Mouse (Mus musculus) heart, embryonic 14.5 days (tissue): ENCODE results near the gene Itih5. TPM values are rescaled to one million over a fixed set of nuclear protein-coding genes. Genes with fewer than 3 reads are reported as not detected.
A peak's percentile ranks its signal among the peaks of the same experiment; 100 is the strongest.

ENCODE experiments used
- ATAC-seq: fragments of 200-750 bp; cut with Nextera tagmentation; 2 replicates; pipeline ENCODE4 v1.8.0; 2017; ENCODE audit warnings: low read depth, moderate TSS enrichment; ENCODE audit not compliant: insufficient number of reproducible peaks, insufficient read depth, low FRiP score
- H3K27ac ChIP-seq, 2 experiments: fragments of 200-500 bp in 1 of 2; fragments of 300-500 bp in 1 of 2; sonication (generic) in 1 of 2; replicated peaks in 1 of 2; 2 replicates each; pipeline ENCODE4 v1.5.1; 2012 to 2014; ENCODE audit warnings: low read depth in 2 of 2, low read length in 2 of 2, control low read depth in 1 of 2, mild to moderate bottlenecking in 1 of 2, mixed read lengths in 1 of 2; ENCODE audit not compliant: control insufficient read depth in 1 of 2, insufficient read depth in 1 of 2
- H3K27me3 ChIP-seq: fragments of 300-500 bp; sonication (generic); 2 replicates; pipeline ENCODE4 v1.6.1; 2014; ENCODE audit warnings: mild to moderate bottlenecking, low read length, control low read depth; ENCODE audit not compliant: control insufficient read depth, insufficient read depth
- H3K36me3 ChIP-seq: fragments of 300-500 bp; sonication (generic); 2 replicates; pipeline ENCODE4 v1.6.1; 2014; ENCODE audit warnings: mild to moderate bottlenecking, control low read depth, low read length, mixed read lengths; ENCODE audit not compliant: control insufficient read depth, insufficient read depth
- H3K4me1 ChIP-seq, 2 experiments: fragments of 200-500 bp in 1 of 2; fragments of 300-500 bp in 1 of 2; sonication (generic) in 1 of 2; 2 replicates each; pipeline ENCODE4 v1.6.1; 2012 to 2014; ENCODE audit warnings: low read length in 2 of 2, control low read depth in 1 of 2, mixed read lengths in 1 of 2; ENCODE audit not compliant: control insufficient read depth in 2 of 2, insufficient read depth in 2 of 2
- H3K4me2 ChIP-seq: fragments of 300-500 bp; sonication (generic); 2 replicates; pipeline ENCODE4 v1.6.1; 2014; ENCODE audit warnings: mild to moderate bottlenecking, low read length
- H3K4me3 ChIP-seq, 2 experiments: fragments of 200-500 bp in 1 of 2; fragments of 300-500 bp in 1 of 2; sonication (generic) in 1 of 2; 2 replicates each; pipeline ENCODE4 v1.5.1; 2012 to 2014; ENCODE audit warnings: low read length in 2 of 2, mild to moderate bottlenecking in 2 of 2, control low read depth in 1 of 2, low read depth in 1 of 2, moderate library complexity in 1 of 2; ENCODE audit not compliant: control insufficient read depth in 1 of 2, insufficient read depth in 1 of 2
- H3K9ac ChIP-seq: fragments of 300-500 bp; sonication (generic); 2 replicates; pipeline ENCODE4 v1.6.1; 2014; ENCODE audit warnings: mild to moderate bottlenecking, low read length
- H3K9me3 ChIP-seq: fragments of 300-500 bp; sonication (generic); 2 replicates; pipeline ENCODE4 v1.6.1; 2016; ENCODE audit warnings: low read length, control low read depth; ENCODE audit not compliant: control insufficient read depth
- WGBS: fragments of 180-500 bp; shearing (Covaris S2); extraction: QIAGEN DNeasy Blood & Tissue Kit; methylation state at CpG from one replicate; pipeline ENCODE4 v1.1.7; 2014; 5-methylcytosine and 5-hydroxymethylcytosine counted together
- polyA plus RNA-seq: library from polyadenylated mRNA; unstranded; fragments of >200 nt; fragmentation: Nextera tagmentation; extraction: Ambion mirVana; gene quantifications from 2 replicates; pipeline ENCODE4 v1.2.1, GENCODE M21; 2014

The Itih5 gene
- polyA plus RNA-seq, 1 experiment from 2014 or later = 6.1 TPM

GRCm38 (mm10) chr2:10293556-10294206 lies 140.3 kb downstream of the Itih5 start:
- no peaks in the 10 kb centered on the region for H3K9me3 ChIP-seq
- H3K4me3 ChIP-seq = no peak overlapping the region
- WGBS = 53% methylated on average over 10 of the region's 10 CpGs
- H3K4me2 ChIP-seq = no peak overlapping the region
- H3K36me3 ChIP-seq = no peaks in the 10 kb centered on the region
- no peak for ATAC-seq
- H3K9ac ChIP-seq = no peak overlapping the region
- H3K27me3 ChIP-seq = no peaks in the 10 kb centered on the region; the same call in 1 of the 2 replicates
- H3K27ac ChIP-seq = no peak overlapping the region
- peaks cover 0 to 4% of the 10 kb centered on the region in 2 experiments; a peak in 1 of 4 replicates for H3K4me1 ChIP-seq

- Histone ChIP-seq H3K4me2 (peak overlapping the region; percentile 32), H3K27me3 (no peaks in the 10 kb centered on the region), H3K4me3 (no peak overlapping the region), H3K9ac (no peak overlapping the region), H3K36me3 (no peaks in the 10 kb centered on the region), H3K9me3 (no peaks in the 10 kb centered on the region), H3K27ac (no peak overlapping the region), H3K4me1 (peaks cover 3 to 4% of the 10 kb centered on the region in 2 experiments; a peak in 2 of 4 replicates)
- no peak for ATAC-seq
- WGBS = 9% methylated on average over 11 of the region's 11 CpGs
Measured at GRCm38 (mm10) chr2:10295908-10296307, 142.5 kb downstream of the Itih5 start.

GRCm38 (mm10) chr2:10300244-10300643 lies 146.9 kb downstream of the Itih5 start:
- no peak for ATAC-seq
- H3K4me3 ChIP-seq = no peak overlapping the region
- no peaks in the 10 kb centered on the region for H3K36me3 ChIP-seq
- no peak overlapping the region for H3K4me2 ChIP-seq
- peaks cover 4% of the 10 kb centered on the region in 2 experiments; a peak in 2 of 4 replicates for H3K4me1 ChIP-seq
- WGBS = 58% methylated on average over 7 of the region's 7 CpGs
- no peaks in the 10 kb centered on the region for H3K27me3 ChIP-seq
- H3K27ac ChIP-seq = no peak overlapping the region
- H3K9ac ChIP-seq = no peak overlapping the region
- H3K9me3 ChIP-seq = no peaks in the 10 kb centered on the region

GRCm38 (mm10) chr2:10300771-10301170 lies 147.4 kb downstream of the Itih5 start:
- no peak overlapping the region for H3K27ac ChIP-seq
- H3K4me3 ChIP-seq = no peak overlapping the region
- peak; percentile 39; the same call in 1 of the 2 replicates for ATAC-seq
- no peaks in the 10 kb centered on the region for H3K9me3 ChIP-seq
- H3K4me1 ChIP-seq = peaks cover 4% of the 10 kb centered on the region in 2 experiments; a peak in 2 of 4 replicates
- no peaks in the 10 kb centered on the region for H3K36me3 ChIP-seq
- peak overlapping the region; percentile 46 for H3K4me2 ChIP-seq
- WGBS = 37% methylated on average over 10 of the region's 10 CpGs
- H3K27me3 ChIP-seq = no peaks in the 10 kb centered on the region
- H3K9ac ChIP-seq = no peak overlapping the region

DNA sequence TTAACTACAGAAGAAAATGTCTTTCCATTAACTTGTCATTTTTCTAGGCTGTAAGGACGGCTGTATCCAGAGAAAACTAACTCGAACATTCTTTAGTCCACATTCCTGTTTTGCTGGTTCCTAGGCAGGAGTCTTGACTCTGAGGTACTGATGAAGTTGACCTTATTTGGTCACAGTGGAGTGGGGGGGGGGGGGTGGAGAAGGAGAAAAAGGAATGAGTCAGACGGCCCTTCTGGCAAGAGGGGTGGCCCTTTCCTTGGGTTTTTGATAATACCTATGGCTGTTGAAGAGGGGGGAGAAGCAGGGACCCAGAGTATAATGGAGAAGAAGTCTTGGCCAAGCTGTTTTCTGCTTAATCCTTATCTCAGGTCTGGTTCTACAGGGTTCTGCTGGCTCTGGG lies 148.0 kb downstream of the Itih5 start:
- no peak overlapping the region for H3K4me2 ChIP-seq
- no peak overlapping the region for H3K27ac ChIP-seq
- WGBS = 24% methylated on average over 3 of the region's 3 CpGs
- no peak for ATAC-seq
- peaks cover 0 to 4% of the 10 kb centered on the region in 2 experiments; a peak in 1 of 4 replicates for H3K4me1 ChIP-seq
- no peaks in the 10 kb centered on the region for H3K9me3 ChIP-seq
- H3K4me3 ChIP-seq = no peak overlapping the region
- H3K27me3 ChIP-seq = no peaks in the 10 kb centered on the region
- no peaks in the 10 kb centered on the region for H3K36me3 ChIP-seq
- no peak overlapping the region for H3K9ac ChIP-seq

DNA sequence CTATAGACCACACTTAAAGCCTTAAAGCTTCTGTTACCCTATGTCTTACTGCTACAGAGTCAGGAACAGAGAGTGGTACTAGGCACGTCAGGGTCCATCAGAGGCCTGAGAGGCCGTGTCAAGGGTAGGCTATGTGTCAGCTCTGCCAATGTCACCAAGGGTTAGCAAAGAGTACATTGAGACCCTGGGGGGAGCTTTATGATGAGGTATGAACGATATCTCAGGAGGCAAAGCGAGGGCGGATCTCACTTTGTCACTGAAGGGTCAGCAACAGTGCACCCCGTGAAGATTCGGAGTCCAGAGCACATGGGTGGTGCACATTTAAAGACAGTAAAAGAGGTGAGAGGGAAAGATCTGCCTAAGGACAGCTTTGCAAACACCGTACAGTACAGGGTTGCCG lies 148.6 kb downstream of the Itih5 start:
- Histone ChIP-seq H3K27ac (no peak overlapping the region), H3K27me3 (no peaks in the 10 kb centered on the region), H3K4me3 (no peak overlapping the region), H3K4me2 (no peak overlapping the region), H3K4me1 (peaks cover 0 to 4% of the 10 kb centered on the region in 2 experiments; a peak in 1 of 4 replicates), H3K9ac (no peak overlapping the region), H3K9me3 (no peaks in the 10 kb centered on the region), H3K36me3 (no peaks in the 10 kb centered on the region)
- no peak for ATAC-seq
- 90% methylated on average over 9 of the region's 9 CpGs for WGBS

- H3K4me1 ChIP-seq = peaks cover 0 to 4% of the 10 kb centered on the region in 2 experiments; a peak in 1 of 4 replicates
- H3K4me3 ChIP-seq = no peak overlapping the region
- ATAC-seq = no peak
- no peak overlapping the region for H3K4me2 ChIP-seq
- H3K9ac ChIP-seq = no peak overlapping the region
- WGBS = 65% methylated on average over 3 of the region's 3 CpGs
- H3K36me3 ChIP-seq = no peaks in the 10 kb centered on the region
- no peak overlapping the region for H3K27ac ChIP-seq
- H3K27me3 ChIP-seq = no peaks in the 10 kb centered on the region
- no peaks in the 10 kb centered on the region for H3K9me3 ChIP-seq
Measured at GRCm38 (mm10) chr2:10304911-10305310, 151.5 kb downstream of the Itih5 start.
